Mouse (Mus musculus) adrenal gland, postnatal 10 days (tissue): Measurements from ENCODE around the gene Myo10. TPM values are rescaled to one million over a fixed set of nuclear protein-coding genes. Genes with fewer than 3 reads are reported as not detected.
A peak's percentile ranks its signal among the peaks of the same experiment; 100 is the strongest.

Source experiments
- DNase-seq: peaks from one replicate; pipeline ENCODE4 v3.0.0; 2021; ENCODE audit warnings: mixed read lengths
- long read RNA-seq, 2 experiments: library from polyadenylated mRNA; stranded (forward); transcript quantifications; one replicate each; pipeline ENCODE4 v2.0.0; 2021
- total RNA-seq, 2 experiments: library from RNA; stranded (reverse); gene quantifications; 2 replicates each; pipeline ENCODE4 v1.2.3; 2021

The Myo10 gene
- 10 to 100 TPM; 80.4 to 82.5 TPM for total RNA-seq
- long read RNA-seq, experiment 1, partial matches to known transcripts = 21 of 26 reads
- long read RNA-seq, experiment 1, other reads (novel, unspliced or antisense) = 5 of 26 reads
- long read RNA-seq, experiment 2, partial matches to known transcripts = 6 of 14 reads
- long read RNA-seq, experiment 2, other reads (novel, unspliced or antisense) = 8 of 14 reads

DNA sequence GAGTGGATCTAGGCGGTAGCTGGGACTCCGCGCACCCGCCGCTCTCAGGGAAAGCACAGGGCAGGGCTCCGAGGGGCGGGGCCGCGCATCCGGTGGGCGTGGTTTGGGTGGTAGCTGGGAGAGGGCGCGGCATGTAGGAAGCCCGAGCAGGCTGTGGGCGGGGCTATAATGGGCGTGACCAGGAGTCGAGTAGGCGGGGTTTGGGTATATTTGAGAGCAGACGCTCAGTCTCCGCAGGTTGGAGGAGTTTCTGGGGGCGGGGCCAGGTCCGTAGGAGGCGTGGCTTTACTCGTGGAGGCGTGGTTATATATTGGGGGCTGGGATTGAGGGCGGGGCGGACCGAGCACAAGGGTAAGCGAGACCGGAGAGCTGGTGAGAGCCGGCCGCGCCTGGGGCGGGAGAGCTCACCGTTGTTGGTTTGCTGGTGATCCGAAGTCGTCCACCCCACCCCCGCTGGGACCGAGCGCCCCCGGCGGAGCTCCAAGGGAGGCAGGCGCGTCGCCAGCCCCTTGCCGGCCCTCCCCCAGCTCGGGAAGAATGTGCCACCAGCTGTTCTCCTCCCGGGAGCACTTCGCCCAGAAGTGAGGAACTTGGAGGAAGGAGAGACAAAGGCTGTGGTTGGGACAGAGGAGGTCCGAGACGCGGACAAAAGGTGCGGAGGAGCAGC lies at the start of gene Myo10:
TSS of gene Myo10 (plus strand) at position 326 of the 667 bp plus-strand sequence.
- peak; percentile 100 for DNase-seq

GRCm38 (mm10) chr15:25573113-25573512 lies 49.2 kb upstream of the Myo10 start:
- no peak for DNase-seq

DNA sequence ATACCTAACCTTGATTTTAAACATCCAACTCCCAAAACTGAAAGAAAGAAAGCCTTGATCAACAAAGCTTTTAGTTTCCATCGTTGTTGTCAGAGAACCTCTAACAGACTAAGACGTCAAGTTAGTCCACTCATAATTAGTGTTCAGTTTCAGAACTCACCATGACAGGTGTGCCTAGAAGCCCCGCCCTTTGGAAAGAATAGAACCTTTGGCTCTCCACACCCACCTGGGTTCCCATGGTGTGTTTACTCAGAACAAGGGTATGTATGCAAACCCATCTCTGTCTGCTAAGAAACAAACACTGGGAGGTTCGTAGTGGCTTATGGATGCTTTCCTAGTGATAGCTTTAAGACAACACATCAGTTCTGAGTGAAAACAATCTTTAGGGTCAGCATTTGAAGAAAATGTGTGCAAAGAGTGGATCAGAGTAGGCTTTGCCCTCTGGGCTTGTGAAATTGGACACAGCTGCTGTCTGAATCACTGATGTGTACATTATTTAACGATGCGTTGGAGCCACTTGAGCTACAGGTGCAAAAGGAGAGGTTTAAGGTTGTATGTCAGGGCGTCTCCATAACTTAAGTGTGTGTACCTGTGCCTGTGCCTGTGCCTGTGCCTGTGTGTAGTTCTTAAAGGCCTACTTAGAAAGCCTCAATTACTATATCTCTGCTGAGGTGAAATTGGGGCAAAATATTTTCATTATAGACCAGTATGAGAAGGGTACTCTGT lies 48.3 kb upstream of the Myo10 start:
- no peak for DNase-seq

- DNase-seq = peak; percentile 60
Measured at GRCm38 (mm10) chr15:25577327-25578051, 44.8 kb upstream of the Myo10 start.

GRCm38 (mm10) chr15:25578369-25578768 lies 44.0 kb upstream of the Myo10 start:
- no peak for DNase-seq

DNA sequence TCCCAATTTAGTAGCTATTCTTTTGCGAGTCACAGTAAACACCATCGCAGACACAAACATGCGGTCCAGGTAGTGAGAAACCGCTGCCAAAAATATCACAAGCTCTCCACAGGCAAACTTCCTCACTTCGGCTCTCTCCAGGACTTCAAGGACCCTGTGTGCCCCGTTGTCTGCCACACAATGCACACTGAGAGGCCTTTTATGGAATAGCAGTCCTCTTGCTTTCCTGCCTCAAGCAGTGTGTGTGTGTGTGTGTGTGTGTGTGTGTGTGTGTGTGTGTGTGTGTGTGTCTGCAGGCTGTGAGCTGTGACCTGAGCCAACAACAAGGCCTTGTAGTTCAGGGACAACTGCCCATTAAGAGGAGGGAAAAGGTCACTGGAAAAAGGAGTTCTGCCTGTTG lies 41.6 kb upstream of the Myo10 start:
- peak; percentile 78 for DNase-seq

GRCm38 (mm10) chr15:25582055-25582454 lies 40.3 kb upstream of the Myo10 start:
- DNase-seq = no peak

GRCm38 (mm10) chr15:25583361-25583760 lies 39.0 kb upstream of the Myo10 start:
- no peak for DNase-seq

DNA sequence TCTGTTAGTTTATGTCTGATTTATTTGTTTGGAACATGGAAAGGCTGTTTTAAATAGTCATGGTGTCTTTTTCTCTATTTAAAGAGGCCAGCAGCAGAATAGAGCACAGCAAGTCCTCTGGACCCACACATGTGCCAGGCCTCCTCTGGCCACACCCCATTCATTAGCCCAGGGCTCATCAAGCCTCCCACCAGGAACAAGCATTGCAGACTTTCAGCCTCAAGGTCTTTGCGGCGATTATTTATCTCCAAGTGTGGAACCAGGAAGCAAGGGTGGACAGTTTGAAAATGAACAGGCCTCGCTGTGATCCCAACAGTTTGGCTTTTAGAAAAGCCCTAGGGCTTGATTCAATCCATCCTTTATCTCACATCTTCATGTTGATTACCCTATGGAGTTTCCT lies 35.5 kb upstream of the Myo10 start:
- DNase-seq = peak; percentile 41

DNA sequence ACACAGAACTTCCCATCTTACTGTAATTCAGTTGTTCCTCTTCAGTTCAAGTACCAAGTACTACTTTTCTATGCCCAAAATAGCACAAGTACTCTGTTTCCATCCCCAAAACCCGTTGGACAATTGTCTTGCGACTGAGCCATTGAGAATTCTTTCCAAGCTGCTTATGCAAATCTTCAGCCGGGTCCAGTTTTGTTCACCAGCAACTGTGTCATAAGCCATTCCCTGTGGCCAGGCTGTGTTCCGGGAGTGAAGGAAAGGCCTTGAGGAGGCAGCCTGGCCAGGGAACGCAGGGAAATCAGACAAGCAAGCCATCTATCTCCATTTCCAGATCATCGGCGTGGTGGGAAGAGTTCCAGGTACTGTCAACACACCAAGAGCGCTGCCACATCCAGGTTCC lies 34.4 kb upstream of the Myo10 start:
- DNase-seq = peak; percentile 28

DNA sequence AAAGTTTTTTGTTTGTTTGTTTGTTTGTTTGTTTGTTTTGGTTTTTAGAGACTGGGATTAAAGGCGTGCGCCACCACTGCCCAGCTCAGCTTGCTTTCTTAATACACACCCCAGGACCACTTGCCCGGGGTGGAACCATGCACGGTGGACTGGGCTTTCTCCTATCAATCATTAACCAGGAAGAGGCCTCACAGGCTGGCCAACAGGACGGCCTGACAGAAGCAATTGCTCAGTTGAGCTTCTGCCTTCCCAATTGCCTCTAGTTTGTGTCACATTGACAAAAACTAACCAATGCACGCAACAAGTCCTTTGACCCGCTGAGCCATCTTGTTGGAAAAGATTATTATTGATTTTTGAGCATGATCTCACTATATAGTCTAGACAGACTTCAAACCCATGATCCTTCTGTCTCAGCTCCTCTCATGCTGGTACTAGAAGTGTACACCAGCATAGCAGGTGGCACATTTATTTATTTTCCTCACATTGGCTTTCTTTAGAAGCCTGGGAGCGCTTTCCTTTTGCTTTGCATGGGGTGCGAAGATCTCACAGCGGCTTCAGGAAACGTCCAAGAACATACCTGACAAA lies 32.9 kb upstream of the Myo10 start:
- DNase-seq = no peak

GRCm38 (mm10) chr15:25589916-25590315 lies 32.4 kb upstream of the Myo10 start:
- peak; percentile 83 for DNase-seq

GRCm38 (mm10) chr15:25590891-25591290 lies 31.4 kb upstream of the Myo10 start:
- peak; percentile 8 for DNase-seq

DNA sequence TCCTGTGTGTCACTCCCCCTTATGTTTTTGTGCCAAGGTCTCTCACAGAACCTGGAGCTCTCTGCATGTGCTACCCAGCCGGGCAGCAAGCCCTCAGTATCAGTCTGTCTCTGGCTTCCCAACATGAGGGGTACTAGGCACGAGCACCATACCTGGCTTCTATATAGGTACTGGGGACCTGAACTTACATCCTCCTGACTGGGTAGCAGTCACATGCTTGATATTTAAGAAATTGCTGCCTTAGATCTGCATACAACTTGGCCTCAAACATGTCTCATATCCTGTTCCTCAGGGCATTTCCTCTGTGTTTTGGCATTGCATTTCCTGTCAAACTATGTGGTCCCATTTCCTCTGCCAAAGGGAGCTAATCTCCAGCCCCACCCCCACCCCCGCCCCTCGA lies 30.4 kb upstream of the Myo10 start:
- no peak for DNase-seq

- DNase-seq = no peak
Measured at GRCm38 (mm10) chr15:25593469-25594150, 28.7 kb upstream of the Myo10 start.

- DNase-seq = no peak
Measured at GRCm38 (mm10) chr15:25598313-25598712, 24.0 kb upstream of the Myo10 start.

- DNase-seq = no peak
Measured at GRCm38 (mm10) chr15:25602306-25602705, 20.0 kb upstream of the Myo10 start.

- no peak for DNase-seq
Measured at GRCm38 (mm10) chr15:25603286-25603685, 19.0 kb upstream of the Myo10 start.

DNA sequence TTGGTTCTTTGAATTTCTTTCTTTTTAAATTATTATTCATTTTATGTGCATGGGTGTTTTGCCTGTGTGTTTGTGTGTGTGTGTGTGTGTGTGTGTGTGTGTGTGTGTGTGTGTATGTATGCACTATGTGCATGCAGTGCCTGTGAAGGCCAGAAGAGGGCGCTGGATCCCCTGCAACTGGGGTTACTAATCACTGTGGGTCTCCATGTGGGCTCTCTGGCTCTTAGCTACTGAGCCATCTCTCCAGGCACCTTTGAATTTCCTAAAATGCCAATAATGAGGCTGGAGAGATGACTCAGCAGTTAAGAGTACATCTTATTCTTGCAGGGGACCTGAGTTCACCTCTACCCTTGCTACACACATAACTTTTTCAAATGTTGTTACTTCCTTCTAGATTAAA lies 18.1 kb upstream of the Myo10 start:
- no peak for DNase-seq

- DNase-seq = no peak
Measured at GRCm38 (mm10) chr15:25605376-25605775, 16.9 kb upstream of the Myo10 start.

GRCm38 (mm10) chr15:25608742-25609141 lies 13.6 kb upstream of the Myo10 start:
- no peak for DNase-seq

GRCm38 (mm10) chr15:25609253-25609652 lies 13.1 kb upstream of the Myo10 start:
- no peak for DNase-seq
